Comparison of ENCODE assay signal across 20 mouse cellular contexts in genomic region chr7:63977631-63978030, GRCm38 (mm10). TPM values are rescaled to one million over a fixed set of nuclear protein-coding genes. Genes with fewer than 3 reads are reported as not detected.
DNase-seq lines count a peak whose midpoint lies in the region; ATAC-seq lines count a peak whose summit lies in the region.
"Had no signal": no experiment of that assay in that cellular context is flagged by ENCODE, and none has a peak within 500 bp of the region (broad histone marks: within the 10 kb centered on the region; RNA-seq: fewer than 3 reads in every experiment).

No protein-coding gene starts in this region.

- no peak overlapping the region for H3K9ac ChIP-seq in midbrain, embryonic 11.5 days (ENCODE audit: low read length)
- no peak overlapping the region for H3K9ac ChIP-seq in midbrain, embryonic 13.5 days (replicated peaks)
- H3K9ac ChIP-seq: embryonic facial prominence, embryonic 12.5 days; forebrain, embryonic 13.5 days; forebrain, embryonic 15.5 days had no signal

- no peaks in the 10 kb centered on the region for H3K36me3 ChIP-seq in midbrain, embryonic 11.5 days (ENCODE audit: control insufficient read depth, insufficient read depth, low read length)
- no peaks in the 10 kb centered on the region for H3K36me3 ChIP-seq in midbrain, embryonic 13.5 days
- H3K36me3 ChIP-seq: embryonic facial prominence, embryonic 10.5 days; embryonic facial prominence, embryonic 12.5 days; forebrain, embryonic 15.5 days had no signal

- H3K4me3 ChIP-seq in midbrain, embryonic 11.5 days (ENCODE audit: low read depth, low read length) = no peak overlapping the region
- no peak overlapping the region for H3K4me3 ChIP-seq in midbrain, embryonic 13.5 days (replicated peaks)
- H3K4me3 ChIP-seq: embryonic facial prominence, embryonic 10.5 days; embryonic facial prominence, embryonic 12.5 days; forebrain, embryonic 13.5 days; forebrain, embryonic 15.5 days had no signal

- no peaks in the 10 kb centered on the region for H3K9me3 ChIP-seq in midbrain, embryonic 11.5 days (ENCODE audit: control insufficient read depth, low read length)
- H3K9me3 ChIP-seq in midbrain, embryonic 13.5 days = no peaks in the 10 kb centered on the region
- H3K9me3 ChIP-seq: embryonic facial prominence, embryonic 10.5 days; embryonic facial prominence, embryonic 12.5 days; forebrain, embryonic 15.5 days had no signal

- no peak for ATAC-seq in midbrain, embryonic 11.5 days (ENCODE audit: low FRiP score)
- no peak for ATAC-seq in midbrain, embryonic 13.5 days
- ATAC-seq: activated CD4-positive, CD25-positive, alpha-beta regulatory T cell, adult 4 months; forebrain, embryonic 13.5 days; forebrain, embryonic 15.5 days had no signal

- H3K27ac ChIP-seq in midbrain, embryonic 11.5 days (ENCODE audit: low read depth, low read length) = no peak overlapping the region
- H3K27ac ChIP-seq in midbrain, embryonic 13.5 days = no peak overlapping the region
- H3K27ac ChIP-seq: embryonic facial prominence, embryonic 10.5 days; embryonic facial prominence, embryonic 12.5 days; forebrain, embryonic 13.5 days; forebrain, embryonic 15.5 days had no signal

- no peaks in the 10 kb centered on the region for H3K27me3 ChIP-seq in midbrain, embryonic 11.5 days (ENCODE audit: control insufficient read depth, insufficient read depth, low read length)
- no peaks in the 10 kb centered on the region for H3K27me3 ChIP-seq in midbrain, embryonic 13.5 days
- H3K27me3 ChIP-seq: embryonic facial prominence, embryonic 12.5 days; forebrain, embryonic 13.5 days; forebrain, embryonic 15.5 days had no signal

- H3K4me1 ChIP-seq in midbrain, embryonic 11.5 days (ENCODE audit: control insufficient read depth, insufficient read depth, low read length) = no peaks in the 10 kb centered on the region
- H3K4me1 ChIP-seq in midbrain, embryonic 13.5 days (replicated peaks) = no peaks in the 10 kb centered on the region
- H3K4me1 ChIP-seq: embryonic facial prominence, embryonic 10.5 days; embryonic facial prominence, embryonic 12.5 days; forebrain, embryonic 13.5 days; forebrain, embryonic 15.5 days had no signal

- 87% methylated on average over 4 of the region's 4 CpGs for WGBS in midbrain, embryonic 11.5 days
- WGBS in midbrain, embryonic 13.5 days = 92% methylated on average over 4 of the region's 4 CpGs

- H3K4me2 ChIP-seq in midbrain, embryonic 11.5 days = no peak overlapping the region
- no peak overlapping the region for H3K4me2 ChIP-seq in midbrain, embryonic 13.5 days (replicated peaks)
- H3K4me2 ChIP-seq: embryonic facial prominence, embryonic 12.5 days; forebrain, embryonic 13.5 days; forebrain, embryonic 15.5 days had no signal

- peak; percentile 75 for DNase-seq in heart, adult 11 months
- no peak for DNase-seq in heart, adult 8-10 months (ENCODE audit: low spot score)
- DNase-seq in midbrain, embryonic 11.5 days (ENCODE audit: low spot score, missing footprints) = peak; percentile 57
- DNase-seq in ES-CJ7 (ENCODE audit: low read depth, low spot score) = peak; percentile 32
- DNase-seq in lung, postnatal 36 days = no peak
- no peak for DNase-seq in layer of hippocampus, adult 8-10 months (ENCODE audit: low spot score in 2 of 2)
- DNase-seq: adrenal gland, adult 8-10 months; adrenal gland, postnatal 14 days; adrenal gland, postnatal 36 days; cerebellum, adult 11-12 months; cerebellum, adult 2 months; cerebellum, adult 9-10 months; cerebellum, postnatal 10 days; cerebellum, postnatal 25 days had no signal

RNA-seq across cellular contexts. Expression of gene Klf13, which starts 38.9 kb away (rescaled TPM):
- 10 to 100 TPM; 39.6 to 53.1 (median 47.7) TPM for total RNA-seq in heart, adult 8-10 months (2022)
- 31.5 and 32.0 TPM in 2 replicates for polyA plus RNA-seq in midbrain, embryonic 11.5 days (2014; fragmentation: Nextera tagmentation; extraction: Ambion mirVana)
- polyA plus RNA-seq in midbrain, embryonic 13.5 days (2015; fragmentation: Nextera tagmentation; extraction: Ambion mirVana) = 24.4 and 24.7 TPM in 2 replicates
- 100 to 1,000 TPM; 169 to 188 (median 176) TPM for total RNA-seq in layer of hippocampus, adult 8-10 months (2022)

Comparison
In these comparisons a context has a peak if more than half of its experiments do, and no peak if none do; other contexts are left out.
1. DNase-seq: peak in heart, adult 11 months (single experiment), midbrain, embryonic 11.5 days (single experiment) and ES-CJ7 (single experiment); none in heart, adult 8-10 months (single experiment), lung, postnatal 36 days (single experiment) and layer of hippocampus, adult 8-10 months (0 of 2).